Mouse (Mus musculus): ENCODE measurements around the gene Prmt7. TPM values are rescaled to one million over a fixed set of nuclear protein-coding genes. Genes with fewer than 3 reads are reported as not detected.

Prmt7 gene
- total and polyA plus RNA-seq, 3 experiments, result 48.4 to 87.3 (median 69.5) TPM

GRCm38 (mm10) chr8:106163251-106163650 lies 47.5 kb upstream of the Prmt7 start:
- in situ Hi-C loops (cut with MboI; ENCODE audit: low pct_ligation_motif_present, low pct_unique_long_range_greater_than_20kb, low sequenced_read_pairs), result no loop called here
- dilution Hi-C loops (cut with MboI; ENCODE audit: extremely low pct_ligation_motif_present, extremely low pct_unique_long_range_greater_than_20kb, low sequenced_read_pairs), result no loop called here
- TF ChIP-seq SIN3A (IDR thresholded peaks at IDR 0.05; ENCODE audit: low read length) (no peak), USF2 (conservative IDR thresholded peaks at IDR 0.05; ENCODE audit: low read depth, low read length) (no peak), SMC3 (IDR thresholded peaks at IDR 0.05; ENCODE audit: low read depth, low read length) (no peak), ELF1 (IDR thresholded peaks at IDR 0.05; ENCODE audit: low read depth, low read length) (no peak), MAZ (IDR thresholded peaks at IDR 0.05; ENCODE audit: low read depth, low read length) (no peak), E2F4 (IDR thresholded peaks at IDR 0.05; ENCODE audit: insufficient replicate concordance, low read depth, low read length) (no peak), CHD2 (IDR thresholded peaks at IDR 0.05; ENCODE audit: low read length) (no peak), EP300 (IDR thresholded peaks at IDR 0.05; ENCODE audit: low read length) (no peak), RCOR1 (conservative IDR thresholded peaks at IDR 0.05; ENCODE audit: low read depth, low read length) (no peak), JUN (IDR thresholded peaks at IDR 0.05; ENCODE audit: insufficient read depth, low read depth, low read length) (no peak), MAFK (IDR thresholded peaks at IDR 0.05; ENCODE audit: insufficient replicate concordance, low read length) (no peak), NELFE (IDR thresholded peaks at IDR 0.05; ENCODE audit: low read depth, low read length) (no peak), POLR2A (IDR thresholded peaks at IDR 0.05; ENCODE audit: low read depth, low read length) (no peak), PAX5 (IDR thresholded peaks at IDR 0.05; ENCODE audit: low read length) (no peak), CTCF (conservative IDR thresholded peaks at IDR 0.05 in 1 of 2, IDR thresholded peaks at IDR 0.05 in 1 of 2; ENCODE audit: low read depth in 2 of 2, low read length in 2 of 2) (no peak), ZKSCAN1 (IDR thresholded peaks at IDR 0.05; ENCODE audit: borderline replicate concordance, low read depth, low read length) (no peak)
- Histone ChIP-seq H3K36me3 (replicated peaks in 1 of 2; ENCODE audit: control insufficient read depth in 1 of 2, insufficient read depth in 1 of 2, low read length in 1 of 2) (peaks cover 28 to 61% of the 10 kb centered on the region in 2 experiments), H3K9me3 (replicated peaks; ENCODE audit: low read length) (no peaks in the 10 kb centered on the region), H3K4me1 (ENCODE audit: control insufficient read depth in 1 of 2, insufficient read depth in 2 of 2) (no peaks in the 10 kb centered on the region), H3K27me3 (replicated peaks) (no peaks in the 10 kb centered on the region), H3K4me3 (replicated peaks in 1 of 3; ENCODE audit: low read depth in 2 of 3, low read length in 2 of 3, poor library complexity in 1 of 3) (no peak overlapping the region), H3K27ac (ENCODE audit: insufficient read depth, low read depth) (no peak overlapping the region), H3K79me2 (replicated peaks; ENCODE audit: control insufficient read depth, extremely low read depth, insufficient read depth, poor library complexity, severe bottlenecking) (no peaks in the 10 kb centered on the region), H3K4me2 (ENCODE audit: insufficient read depth, low read depth, poor library complexity, severe bottlenecking) (no peak overlapping the region), H3K9ac (ENCODE audit: insufficient read depth, low read depth) (no peak overlapping the region)
- DNase-seq (ENCODE audit: extremely low read depth), result no peak

- dilution Hi-C loops (cut with MboI; ENCODE audit: extremely low pct_ligation_motif_present, extremely low pct_unique_long_range_greater_than_20kb, low sequenced_read_pairs) (no loop called here), in situ Hi-C loops (cut with MboI; ENCODE audit: low pct_ligation_motif_present, low pct_unique_long_range_greater_than_20kb, low sequenced_read_pairs) (loop anchor here (5.0 kb wide), 1 partner anchor 47 kb away; the partner anchor contains the start of genes Prmt7 and Slc7a6os)
- Histone ChIP-seq H3K4me2 (ENCODE audit: insufficient read depth, low read depth, poor library complexity, severe bottlenecking) (no peak overlapping the region), H3K9ac (ENCODE audit: insufficient read depth, low read depth) (no peak overlapping the region), H3K36me3 (replicated peaks in 1 of 2; ENCODE audit: control insufficient read depth in 1 of 2, insufficient read depth in 1 of 2, low read length in 1 of 2) (peaks cover 28 to 46% of the 10 kb centered on the region in 2 experiments), H3K4me1 (ENCODE audit: control insufficient read depth in 1 of 2, insufficient read depth in 2 of 2) (peaks cover 0 to 6% of the 10 kb centered on the region in 2 experiments; a peak in 1 of 4 replicates), H3K27me3 (replicated peaks) (no peaks in the 10 kb centered on the region), H3K4me3 (replicated peaks in 1 of 3; ENCODE audit: low read depth in 2 of 3, low read length in 2 of 3, poor library complexity in 1 of 3) (no peak overlapping the region), H3K27ac (ENCODE audit: insufficient read depth, low read depth) (no peak overlapping the region), H3K9me3 (replicated peaks; ENCODE audit: low read length) (no peaks in the 10 kb centered on the region), H3K79me2 (replicated peaks; ENCODE audit: control insufficient read depth, extremely low read depth, insufficient read depth, poor library complexity, severe bottlenecking) (peaks cover 14% of the 10 kb centered on the region)
- TF ChIP-seq TCF12 (IDR thresholded peaks at IDR 0.05; ENCODE audit: low read depth, low read length) (0 out of 2 replicates have a peak, but pooled peaks have one; percentile 34), POLR2AphosphoS2 (IDR thresholded peaks at IDR 0.05; ENCODE audit: low read depth, low read length) (no peak), ZC3H11A (IDR thresholded peaks at IDR 0.05; ENCODE audit: low read depth, low read length) (no peak), IRF4 (IDR thresholded peaks at IDR 0.05; ENCODE audit: low read depth, low read length) (0 out of 2 replicates have a peak, but pooled peaks have one; percentile 29), JUND (conservative IDR thresholded peaks at IDR 0.05; ENCODE audit: low read depth, low read length) (no peak), UBTF (IDR thresholded peaks at IDR 0.05; ENCODE audit: low read depth, low read length) (no peak), SMC3 (IDR thresholded peaks at IDR 0.05; ENCODE audit: low read depth, low read length) (peak; percentile 86), EP300 (IDR thresholded peaks at IDR 0.05; ENCODE audit: low read length) (no peak), CHD2 (IDR thresholded peaks at IDR 0.05; ENCODE audit: low read length) (no peak), NRF1 (IDR thresholded peaks at IDR 0.05; ENCODE audit: low read depth, low read length) (no peak), NELFE (IDR thresholded peaks at IDR 0.05; ENCODE audit: low read depth, low read length) (peak; percentile 42; the same call in 1 of the 2 replicates), CHD1 (IDR thresholded peaks at IDR 0.05; ENCODE audit: low read depth, low read length) (no peak), MAFK (IDR thresholded peaks at IDR 0.05; ENCODE audit: insufficient replicate concordance, low read length) (no peak), RCOR1 (conservative IDR thresholded peaks at IDR 0.05; ENCODE audit: low read depth, low read length) (no peak), KAT2A (IDR thresholded peaks at IDR 0.05; ENCODE audit: insufficient replicate concordance, low read length) (no peak), MYC (IDR thresholded peaks at IDR 0.05; ENCODE audit: low read depth, low read length) (peak; percentile 76; the same call in 1 of the 2 replicates), RAD21 (IDR thresholded peaks at IDR 0.05; ENCODE audit: low read depth, low read length) (peak; percentile 80), CTCF (conservative IDR thresholded peaks at IDR 0.05 in 1 of 2, IDR thresholded peaks at IDR 0.05 in 1 of 2; ENCODE audit: low read depth in 2 of 2, low read length in 2 of 2) (peak; percentile 90 to 93), MXI1 (IDR thresholded peaks at IDR 0.05; ENCODE audit: low read depth, low read length) (no peak), PAX5 (IDR thresholded peaks at IDR 0.05; ENCODE audit: low read length) (no peak), POLR2A (IDR thresholded peaks at IDR 0.05; ENCODE audit: low read depth, low read length) (no peak)
- peak; percentile 74 for DNase-seq (ENCODE audit: extremely low read depth)
Measured at GRCm38 (mm10) chr8:106165460-106165859, 45.3 kb upstream of the Prmt7 start.

Data from CH12.LX (cell line).